Mouse (Mus musculus) embryonic fibroblast, embryonic 13.5 days (primary cell): Measurements from ENCODE around the gene Tekt4. TPM values are rescaled to one million over a fixed set of nuclear protein-coding genes. Genes with fewer than 3 reads are reported as not detected.

Experiments
- H3K27ac ChIP-seq: 2 replicates; pipeline ENCODE4 v1.5.1; 2012; ENCODE audit warnings: low read length, control low read depth, inconsistent platforms; ENCODE audit not compliant: insufficient read depth
- H3K4me1 ChIP-seq: 2 replicates; pipeline ENCODE4 v1.6.1; 2011; ENCODE audit warnings: low read length; ENCODE audit not compliant: control insufficient read depth, insufficient read depth
- H3K4me3 ChIP-seq: 2 replicates; pipeline ENCODE4 v1.5.1; 2011; ENCODE audit warnings: mild to moderate bottlenecking, control low read depth, low read length; ENCODE audit not compliant: insufficient read depth
- CTCF ChIP-seq: IDR thresholded peaks from 2 replicates; pipeline ENCODE4 v1.5.1; 2011; ENCODE audit warnings: mild to moderate bottlenecking, control low read depth, low read length, moderate library complexity, borderline replicate concordance; ENCODE audit not compliant: insufficient read depth
- POLR2A ChIP-seq: IDR thresholded peaks from 2 replicates; pipeline ENCODE4 v1.6.1; 2011; ENCODE audit warnings: low read depth, mild to moderate bottlenecking, control low read depth, low read length, moderate library complexity
- polyA plus RNA-seq: library from polyadenylated mRNA; stranded (reverse); fragments of >200 nt; gene quantifications from 2 replicates; pipeline ENCODE4 v1.2.4, GENCODE M21; 2011; ENCODE audit warnings: low read depth; ENCODE audit not compliant: missing spikeins, insufficient read length

Gene Tekt4
- polyA plus RNA-seq, 1 experiment, result not detected

DNA sequence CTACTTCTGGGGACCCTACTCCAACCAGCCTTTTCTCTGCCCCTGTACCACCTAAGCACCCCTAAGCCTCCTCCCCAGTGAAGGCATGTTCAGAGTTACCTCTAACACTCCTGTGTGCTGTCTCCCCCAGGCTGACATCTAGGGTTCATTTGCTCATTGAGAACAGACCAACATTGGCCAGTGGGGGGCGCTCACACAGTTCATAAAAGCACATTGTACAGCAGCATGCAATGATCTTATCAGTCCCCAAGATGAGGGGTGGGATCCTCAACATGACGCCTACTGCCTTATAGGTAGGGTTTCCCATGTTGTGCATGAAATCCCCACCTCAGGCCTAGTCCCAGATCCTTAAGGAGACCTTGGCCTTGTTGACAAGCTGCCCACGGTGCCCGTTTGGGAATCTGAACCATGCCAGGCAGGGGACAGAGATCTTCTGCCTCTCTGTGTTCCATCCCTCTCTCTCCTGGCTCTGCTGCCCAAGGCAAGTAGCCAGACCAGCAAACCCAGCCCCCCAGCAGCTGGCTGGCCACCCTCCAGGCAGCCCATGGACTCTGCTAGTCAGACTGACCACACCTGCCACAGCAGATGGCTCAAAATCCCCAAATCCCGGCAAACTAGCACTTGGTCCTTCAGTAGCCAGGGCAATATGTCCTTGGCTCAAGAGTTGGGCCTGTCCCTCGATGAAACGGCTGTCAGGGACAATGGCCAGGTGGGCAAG is 54.6 kb downstream of the Tekt4 start:
- Histone ChIP-seq H3K4me1 (no peaks in the 10 kb centered on the region), H3K27ac (no peak overlapping the region), H3K4me3 (no peak overlapping the region)
- TF ChIP-seq POLR2A (no peak), CTCF (no peak)

DNA sequence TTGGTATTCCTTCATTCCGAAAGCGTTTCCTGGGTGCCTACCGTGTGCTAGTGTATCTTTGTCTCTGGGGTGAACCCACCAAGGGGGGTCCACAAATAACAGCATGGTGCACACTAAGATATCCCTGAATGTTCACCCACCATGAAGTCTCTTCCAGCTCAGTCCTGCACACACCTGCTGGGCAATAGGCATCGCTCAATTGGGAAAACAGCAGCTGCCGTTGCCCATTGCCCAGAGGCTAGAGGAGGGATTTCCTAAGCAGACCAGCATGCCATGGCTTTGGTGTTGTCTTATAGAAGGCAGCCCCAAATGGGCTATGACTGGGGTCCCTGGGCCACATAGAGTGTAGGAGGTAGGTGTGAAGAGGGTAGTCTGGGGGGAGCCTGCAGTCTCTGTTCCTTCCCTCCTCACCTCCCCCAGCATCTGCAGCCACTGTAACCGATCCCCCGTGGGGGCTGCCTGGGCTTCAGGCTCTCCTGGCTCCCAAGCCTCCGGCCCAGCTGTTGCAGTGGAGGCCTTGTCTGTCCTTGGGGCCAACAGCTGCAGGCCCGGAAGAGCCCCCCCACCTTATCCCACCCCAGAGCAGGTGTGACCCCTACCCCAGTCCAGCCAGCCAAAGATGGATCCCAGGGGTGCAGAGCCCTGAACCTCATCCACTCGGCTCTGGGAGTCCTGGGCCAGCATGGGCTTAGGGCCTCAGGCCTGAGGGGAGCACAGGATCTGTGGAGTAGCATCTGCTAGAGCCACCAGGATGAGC is 55.8 kb downstream of the Tekt4 start:
- Histone ChIP-seq H3K27ac (no peak overlapping the region), H3K4me3 (no peak overlapping the region), H3K4me1 (no peaks in the 10 kb centered on the region)
- TF ChIP-seq CTCF, result no peak
- TF ChIP-seq POLR2A, result no peak

- TF ChIP-seq POLR2A (no peak), CTCF (no peak)
- no peak overlapping the region for H3K27ac ChIP-seq
- no peaks in the 10 kb centered on the region for H3K4me1 ChIP-seq
- no peak overlapping the region for H3K4me3 ChIP-seq
Measured at GRCm38 (mm10) chr17:25511876-25512275, 57.5 kb downstream of the Tekt4 start.

DNA sequence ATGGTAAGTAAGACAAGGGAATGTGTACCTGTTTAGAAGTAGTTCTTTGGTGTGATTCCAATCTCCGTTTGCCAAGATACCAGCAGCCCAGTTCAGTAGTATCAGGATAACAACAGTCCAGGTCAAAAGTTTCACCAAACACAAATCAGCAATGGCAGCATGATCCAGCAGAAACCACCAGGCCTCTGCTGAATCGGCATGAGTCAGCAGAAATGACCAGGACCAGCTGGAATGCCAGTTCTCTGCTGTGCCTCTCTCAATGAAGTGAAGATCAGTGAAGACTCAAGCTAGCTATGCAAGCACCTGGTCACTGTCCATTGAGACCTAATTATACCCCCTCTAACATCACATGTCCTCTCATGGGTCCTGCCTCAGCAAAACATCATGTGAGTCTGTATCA is 59.6 kb downstream of the Tekt4 start:
- Histone ChIP-seq H3K27ac (no peak overlapping the region), H3K4me3 (no peak overlapping the region), H3K4me1 (no peaks in the 10 kb centered on the region)
- TF ChIP-seq CTCF, result no peak
- no peak for TF ChIP-seq POLR2A

GRCm38 (mm10) chr17:25516315-25516714 is 61.9 kb downstream of the Tekt4 start:
- no peaks in the 10 kb centered on the region for H3K4me1 ChIP-seq
- H3K27ac ChIP-seq, result no peak overlapping the region
- TF ChIP-seq POLR2A (no peak), CTCF (no peak)
- no peak overlapping the region for H3K4me3 ChIP-seq

GRCm38 (mm10) chr17:25518144-25518543 is 63.7 kb downstream of the Tekt4 start:
- no peak overlapping the region for H3K27ac ChIP-seq
- no peak overlapping the region for H3K4me3 ChIP-seq
- TF ChIP-seq POLR2A (no peak), CTCF (no peak)
- no peaks in the 10 kb centered on the region for H3K4me1 ChIP-seq

DNA sequence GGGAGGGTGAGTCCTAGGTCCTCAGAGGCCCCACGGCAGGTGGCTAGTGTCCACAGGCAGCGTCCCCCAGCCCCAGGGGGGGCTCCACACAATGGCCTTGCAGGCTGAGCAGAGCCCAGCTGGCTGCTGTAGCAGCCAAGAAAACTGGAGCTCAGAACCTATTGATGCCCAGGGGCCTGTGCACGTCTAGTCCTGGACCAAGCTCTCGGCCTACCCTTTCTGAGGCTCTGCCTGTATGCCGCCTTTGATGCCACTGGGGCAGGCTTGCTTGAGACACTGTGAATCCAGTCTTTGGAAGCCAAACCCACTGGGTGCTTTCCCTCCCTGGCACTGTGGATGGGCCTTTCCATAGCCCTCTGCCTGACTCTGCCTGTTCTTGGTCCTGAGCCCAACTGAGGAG is 65.1 kb downstream of the Tekt4 start:
- Histone ChIP-seq H3K4me1 (no peaks in the 10 kb centered on the region), H3K27ac (no peak overlapping the region), H3K4me3 (no peak overlapping the region)
- no peak for TF ChIP-seq CTCF
- TF ChIP-seq POLR2A, result no peak

DNA sequence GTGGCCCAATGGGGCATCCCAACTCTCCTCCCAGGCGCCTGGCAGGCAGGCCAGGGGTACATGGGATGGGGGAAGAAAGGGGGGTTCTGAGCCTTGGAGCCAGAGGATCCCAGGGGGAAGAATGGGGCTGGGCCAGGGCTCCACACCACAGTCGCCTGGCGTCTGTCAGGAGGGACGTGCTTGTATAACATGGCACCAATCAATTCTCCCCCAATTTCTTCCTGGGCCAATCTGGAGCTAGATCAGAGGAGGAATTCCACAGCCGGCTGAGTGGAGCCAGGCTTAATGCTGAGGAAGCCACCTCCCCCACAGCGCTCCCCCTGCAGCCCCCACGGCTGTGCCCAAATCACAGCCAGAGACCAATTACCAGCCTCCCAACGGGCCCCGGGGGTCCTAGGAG is 66.1 kb downstream of the Tekt4 start:
- no peaks in the 10 kb centered on the region for H3K4me1 ChIP-seq
- H3K4me3 ChIP-seq, result no peak overlapping the region
- no peak for TF ChIP-seq POLR2A
- no peak for TF ChIP-seq CTCF
- H3K27ac ChIP-seq, result no peak overlapping the region

GRCm38 (mm10) chr17:25522080-25522479 is 67.7 kb downstream of the Tekt4 start:
- no peaks in the 10 kb centered on the region for H3K4me1 ChIP-seq
- no peak overlapping the region for H3K27ac ChIP-seq
- TF ChIP-seq POLR2A (no peak), CTCF (no peak)

More at GRCm38 (mm10) chr17:25522080-25522479, 67.7 kb downstream of the Tekt4 start:
- no peak overlapping the region for H3K4me3 ChIP-seq

Other genes starting within 250 kb of the Tekt4 start
- 13.9 and 16.1 TPM in 2 replicates for gene Gnptg, start 214.5 kb upstream of the Tekt4 start, polyA plus RNA-seq
- gene Tsr3, start 214.4 kb upstream of the Tekt4 start, polyA plus RNA-seq, result 17.9 and 19.8 TPM in 2 replicates
- gene Baiap3, start 198.3 kb upstream of the Tekt4 start, polyA plus RNA-seq, result not detected in 2 replicates
- 296 and 315 TPM in 2 replicates for gene Ube2i, start 180.0 kb upstream of the Tekt4 start, polyA plus RNA-seq
- gene Prss34, start 156.2 kb upstream of the Tekt4 start, polyA plus RNA-seq, result not detected in 2 replicates
- not detected in 2 replicates for gene Prss28, start 146.0 kb upstream of the Tekt4 start, polyA plus RNA-seq
- gene Prss29, start 136.0 kb upstream of the Tekt4 start, polyA plus RNA-seq, result not detected in 2 replicates
- not detected in 2 replicates for gene Tpsab1, start 109.1 kb upstream of the Tekt4 start, polyA plus RNA-seq
- gene Tpsb2, start 88.3 kb upstream of the Tekt4 start, polyA plus RNA-seq, result not detected in 2 replicates
- 0.91 TPM in 1 of 2 replicates, not detected in the other for gene Tpsg1, start 85.3 kb upstream of the Tekt4 start, polyA plus RNA-seq
- gene Cacna1h, start 20.8 kb upstream of the Tekt4 start, polyA plus RNA-seq, result 10.6 and 12.3 TPM in 2 replicates
- not detected in 2 replicates for gene Sstr5, start 42.7 kb downstream of the Tekt4 start, polyA plus RNA-seq
- gene Sox8, start 116.1 kb downstream of the Tekt4 start, polyA plus RNA-seq, result 0.27 and 0.28 TPM in 2 replicates
- 15.2 and 19.2 TPM in 2 replicates for gene Lmf1, start 124.5 kb downstream of the Tekt4 start, polyA plus RNA-seq